Mouse (Mus musculus) liver, postnatal 0 days (tissue): ENCODE measurements at regions not wholly inside any gene's neighbourhood (a gene's known extent, or its start where the extent isn't known, plus 50 kb on each side); places are given as distances from the start of the nearest gene placed in this dataset.

Source experiments
- CTCF ChIP-seq: sonication (generic); IDR thresholded peaks from 2 replicates; pipeline ENCODE4 v1.5.1; 2016; ENCODE audit warnings: antibody characterized with exemption, low read depth
- EP300 ChIP-seq: IDR thresholded peaks from 2 replicates; pipeline ENCODE4 v1.6.1; 2016; ENCODE audit warnings: antibody characterized with exemption, low read depth, mild to moderate bottlenecking

DNA sequence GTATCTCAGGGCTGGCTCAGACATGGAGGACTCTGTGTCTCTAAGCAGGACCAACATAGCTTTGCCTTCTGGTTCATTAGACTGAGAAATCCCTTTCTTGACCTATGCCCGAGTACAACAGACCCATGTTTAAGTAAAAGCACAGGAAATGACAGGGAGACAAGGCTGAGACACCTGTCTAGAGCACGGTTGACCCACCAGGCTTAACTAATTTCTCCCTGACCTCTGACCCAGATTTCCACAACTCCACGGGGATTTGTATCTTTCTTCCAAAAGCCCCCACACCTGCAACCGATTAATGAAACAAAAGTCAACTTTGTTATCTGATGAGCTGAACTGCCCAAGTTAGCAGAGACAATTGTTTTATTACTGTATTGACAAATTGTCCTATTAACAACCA is 553.7 kb downstream of the Tmem182 start:
- TF ChIP-seq CTCF (no peak), EP300 (no peak)
